Mouse (Mus musculus) B cell, adult 67 days (primary cell): ENCODE data around the gene Erv3. TPM values are rescaled to one million over a fixed set of nuclear protein-coding genes. Genes with fewer than 3 reads are reported as not detected.

Experiments used
- total RNA-seq, 2 experiments: library from RNA; stranded (reverse); gene quantifications; 4 replicates each; pipeline ENCODE4 v1.2.4; 2023

Gene Erv3
- total RNA-seq: not detected

GRCm38 (mm10) chr2:131859721-131860120, at the start of gene Erv3:
Gene Erv3 (minus strand): TSS chr2:131859747.

Other genes starting within 250 kb of the Erv3 start
- gene Prnp, start 50.2 kb upstream of the Erv3 start, total RNA-seq: 1 to 10 TPM; 3.1 to 4.8 TPM
- not detected for gene Prn, start 50.2 kb upstream of the Erv3 start, total RNA-seq
- gene Prnd, start 91.1 kb upstream of the Erv3 start, total RNA-seq: under 1 TPM in 1 of 2 experiments, not detected in 1; 0.32 TPM
- 100 to 1,000 TPM; 240 to 250 TPM for gene Rassf2, start 170.5 kb upstream of the Erv3 start, total RNA-seq